Mouse (Mus musculus) heart, embryonic 11.5 days (tissue): ENCODE data around the gene Slc25a41. TPM values are rescaled to one million over a fixed set of nuclear protein-coding genes. Genes with fewer than 3 reads are reported as not detected.

ENCODE experiments used
- polyA plus RNA-seq: library from polyadenylated mRNA; unstranded; fragments of >200 nt; fragmentation: Nextera tagmentation; extraction: Ambion mirVana; gene quantifications from 2 replicates; pipeline ENCODE4 v1.2.1, GENCODE M21; 2014

Slc25a41 gene
- polyA plus RNA-seq, 1 experiment from 2014 or later = not detected

Other genes with a start within 250 kb of the Slc25a41 start
- 3.2 and 3.3 TPM in 2 replicates for gene Rfx2, start 210.6 kb downstream of the Slc25a41 start, polyA plus RNA-seq
- not detected in 2 replicates for gene Acsbg2, start 167.2 kb downstream of the Slc25a41 start, polyA plus RNA-seq
- 0.26 and 0.44 TPM in 2 replicates for gene 1700061G19Rik, start 166.2 kb downstream of the Slc25a41 start, polyA plus RNA-seq
- gene Mllt1, start 106.2 kb downstream of the Slc25a41 start, polyA plus RNA-seq = 14.2 and 20.1 TPM in 2 replicates
- gene Acer1, start 59.5 kb downstream of the Slc25a41 start, polyA plus RNA-seq = not detected in 2 replicates
- 124 and 130 TPM in 2 replicates for gene Clpp, start 51.3 kb downstream of the Slc25a41 start, polyA plus RNA-seq
- 49.4 and 50.8 TPM in 2 replicates for gene Alkbh7, start 44.3 kb downstream of the Slc25a41 start, polyA plus RNA-seq
- gene Pspn, start 41.6 kb downstream of the Slc25a41 start, polyA plus RNA-seq = 0.50 and 0.72 TPM in 2 replicates
- 40.0 and 41.3 TPM in 2 replicates for gene Gtf2f1, start 30.4 kb downstream of the Slc25a41 start, polyA plus RNA-seq
- gene Gm17949, start 30.2 kb downstream of the Slc25a41 start, polyA plus RNA-seq = 0.17 and 0.18 TPM in 2 replicates
- 28.8 and 33.5 TPM in 2 replicates for gene Khsrp, start 10.1 kb downstream of the Slc25a41 start, polyA plus RNA-seq
- gene Crb3, start 17.5 kb upstream of the Slc25a41 start, polyA plus RNA-seq = 0.31 and 0.72 TPM in 2 replicates
- gene Slc25a23, start 18.2 kb upstream of the Slc25a41 start, polyA plus RNA-seq = 11.6 and 13.3 TPM in 2 replicates
- 0.49 and 0.58 TPM in 2 replicates for gene Dennd1c, start 36.9 kb upstream of the Slc25a41 start, polyA plus RNA-seq
- 12.2 and 15.6 TPM in 2 replicates for gene Tubb4a, start 46.1 kb upstream of the Slc25a41 start, polyA plus RNA-seq
- 5.5 and 6.7 TPM in 2 replicates for gene Tnfsf9, start 63.7 kb upstream of the Slc25a41 start, polyA plus RNA-seq
- not detected in 2 replicates for gene Cd70, start 108.1 kb upstream of the Slc25a41 start, polyA plus RNA-seq
- 0.27 and 0.46 TPM in 2 replicates for gene Tnfsf14, start 152.5 kb upstream of the Slc25a41 start, polyA plus RNA-seq
- 1.3 and 1.6 TPM in 2 replicates for gene C3, start 186.5 kb upstream of the Slc25a41 start, polyA plus RNA-seq
- gene Gpr108, start 206.8 kb upstream of the Slc25a41 start, polyA plus RNA-seq = 24.0 and 24.7 TPM in 2 replicates
- gene Trip10, start 207.8 kb upstream of the Slc25a41 start, polyA plus RNA-seq = 35.1 and 36.9 TPM in 2 replicates
- gene Vav1, start 237.4 kb upstream of the Slc25a41 start, polyA plus RNA-seq = 1.7 and 2.2 TPM in 2 replicates